Mouse (Mus musculus) right cerebral cortex, adult 18-20 months (tissue): ENCODE data around the gene a.
"Not testable (repeated sequence)": the region's sequence is repeated elsewhere in the genome, so short reads cannot be mapped to it uniquely, and the experiment has no call there.

Experiments used
- DNase-seq: peaks from one replicate; pipeline ENCODE4 v3.0.0; 2022; ENCODE audit warnings: mixed read lengths

Gene a

DNA sequence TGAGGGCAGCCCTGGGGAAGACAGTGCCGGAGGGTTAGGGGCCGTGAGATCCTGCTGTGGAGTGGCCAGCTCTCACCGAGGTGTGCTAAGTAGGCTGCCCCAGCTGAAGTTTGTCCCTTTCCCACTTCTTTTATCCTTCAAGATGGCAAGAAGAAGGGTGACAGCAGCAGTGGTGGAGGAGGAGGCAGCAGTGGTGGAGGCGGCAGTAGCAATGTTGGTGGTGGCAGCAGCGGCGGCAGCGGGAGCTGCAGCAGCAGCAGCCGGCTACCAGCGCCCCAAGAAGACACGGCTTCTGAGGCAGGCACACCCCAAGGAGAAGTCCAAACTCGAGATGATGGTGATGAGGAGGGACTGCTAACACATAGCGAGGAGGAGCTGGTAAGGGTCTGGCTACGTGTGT lies 72.5 kb downstream of the a start:
- peak; percentile 41 for DNase-seq

GRCm38 (mm10) chr2:154865696-154866095 lies 74.5 kb downstream of the a start:
- no peak for DNase-seq

DNA sequence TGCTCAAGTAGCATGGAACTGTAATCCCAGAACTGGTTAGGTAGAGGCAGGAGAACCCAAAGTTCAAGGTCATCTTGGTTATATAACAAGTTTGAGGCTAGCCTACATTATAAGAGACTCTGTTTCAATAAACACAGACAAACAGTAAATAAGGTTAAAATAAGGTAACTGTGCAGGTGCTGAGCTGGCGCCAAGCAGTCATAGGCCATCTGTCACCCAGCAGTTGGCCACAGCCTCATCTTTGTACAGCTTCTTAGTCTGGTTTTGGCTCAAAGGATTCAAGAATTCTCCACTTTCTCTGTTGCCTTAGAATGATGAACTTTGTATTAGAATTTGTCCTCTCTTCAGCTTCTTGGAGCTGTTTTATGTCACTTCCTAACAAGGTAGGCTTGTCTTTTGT lies 76.9 kb downstream of the a start:
- DNase-seq = no peak

DNA sequence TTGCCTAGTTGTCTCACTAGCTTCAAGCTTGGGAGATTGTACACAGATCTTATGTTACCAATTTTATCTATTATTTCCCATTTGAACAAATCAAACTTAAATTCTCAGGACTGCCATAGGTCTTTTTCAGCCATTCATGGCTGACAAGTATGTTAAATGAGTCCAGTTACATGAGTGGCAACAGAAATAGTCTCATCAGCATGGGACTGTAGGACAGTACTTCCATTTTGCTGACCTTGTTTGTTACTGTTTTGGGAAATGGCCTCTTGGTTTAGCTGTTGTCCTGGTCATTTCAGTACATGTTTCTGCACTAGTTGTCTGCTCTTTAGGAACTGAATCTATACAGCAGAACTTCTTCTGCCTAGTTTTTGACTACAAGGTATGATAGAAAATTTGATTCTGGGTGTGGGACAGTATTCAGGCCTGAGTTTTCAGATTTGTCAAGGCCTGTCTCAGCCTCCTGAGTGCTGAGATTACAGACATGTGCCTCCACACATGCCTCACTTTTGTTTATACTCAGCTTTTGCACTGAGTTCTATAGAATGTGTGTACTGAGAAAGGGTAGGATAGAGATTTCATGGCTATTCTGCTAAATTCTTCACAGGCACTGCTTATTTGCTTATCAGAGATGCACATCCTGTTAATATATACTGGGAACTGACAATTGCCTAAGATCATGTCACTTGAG lies 78.9 kb downstream of the a start:
- DNase-seq = no peak

- DNase-seq = no peak
Observed at GRCm38 (mm10) chr2:154876621-154877020, 85.4 kb downstream of the a start.

- DNase-seq = no peak
Observed at GRCm38 (mm10) chr2:154891585-154891984, 100.4 kb downstream of the a start.

- DNase-seq = peak; percentile 98
Observed at GRCm38 (mm10) chr2:154892201-154893044, 101.2 kb downstream of the a start, which contains the start of gene Eif2s2. Eif2s2 (minus strand) TSS chr2:154892935.

DNA sequence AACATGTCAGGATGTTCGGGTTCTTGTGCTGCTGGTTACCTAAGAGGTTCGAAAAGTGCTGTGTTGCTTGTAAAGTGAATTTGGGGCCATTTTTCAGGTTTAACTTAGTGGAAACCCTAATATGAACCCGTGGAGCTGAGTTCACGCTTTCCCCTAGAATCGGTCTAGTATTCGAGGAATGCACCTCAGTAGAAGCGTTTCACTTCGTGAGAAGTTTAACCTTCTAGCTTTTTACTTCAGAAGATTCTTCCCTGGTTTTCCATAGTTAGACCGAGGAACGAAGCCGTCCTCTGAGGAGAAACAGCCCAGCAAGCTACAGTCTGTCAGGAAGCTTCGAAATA lies 101.8 kb downstream of the a start:
- no peak for DNase-seq

GRCm38 (mm10) chr2:154893548-154893947 lies 102.3 kb downstream of the a start:
- DNase-seq = no peak

GRCm38 (mm10) chr2:154899004-154899403 lies 107.8 kb downstream of the a start:
- not testable (repeated sequence) for DNase-seq

DNA sequence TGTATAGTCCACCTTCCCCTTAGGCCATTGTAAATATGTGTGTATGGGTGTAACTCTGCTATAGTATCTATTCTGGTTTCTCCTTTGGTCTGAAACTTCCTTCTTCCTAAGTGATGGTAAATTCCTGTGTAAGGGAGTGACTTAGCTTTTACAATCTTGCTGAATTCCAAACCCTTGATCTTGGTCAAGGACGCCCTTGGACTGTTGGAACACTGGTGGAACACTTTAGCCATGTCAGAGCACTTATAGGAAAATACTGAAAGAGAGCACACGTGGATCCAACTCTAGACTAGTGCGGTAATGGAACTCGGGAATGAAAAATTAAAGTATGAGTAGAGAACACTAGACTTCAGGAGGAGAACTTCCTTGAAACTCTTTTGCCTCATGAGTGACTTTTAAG lies 108.2 kb downstream of the a start:
- not testable (repeated sequence) for DNase-seq

- no peak for DNase-seq
Observed at GRCm38 (mm10) chr2:154902111-154902510, 110.9 kb downstream of the a start.

- no peak for DNase-seq
Observed at GRCm38 (mm10) chr2:154905796-154906195, 114.6 kb downstream of the a start.

DNA sequence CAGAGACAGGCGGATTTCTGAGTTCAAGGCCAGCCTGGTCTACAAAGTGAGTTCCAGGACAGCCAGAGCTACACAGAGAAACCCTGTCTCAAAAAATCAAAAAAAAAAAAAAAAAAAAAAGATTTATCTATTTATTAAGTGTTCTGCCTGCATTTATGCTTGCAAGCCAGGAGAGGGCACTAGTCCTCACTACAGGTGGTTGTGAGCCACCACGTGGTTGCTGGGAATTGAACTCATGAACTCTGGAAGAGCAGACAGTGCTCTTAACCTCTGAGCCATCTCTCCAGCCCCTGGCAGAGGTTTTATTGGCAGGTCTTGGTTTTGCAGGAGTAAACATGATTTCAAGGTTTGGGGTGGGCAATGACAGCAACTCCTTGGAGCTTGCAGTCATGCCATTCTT lies 117.0 kb downstream of the a start:
- DNase-seq = not testable (repeated sequence)

- no peak for DNase-seq
Observed at GRCm38 (mm10) chr2:154909789-154910188, 118.6 kb downstream of the a start.

GRCm38 (mm10) chr2:154915922-154916541 lies 124.8 kb downstream of the a start:
- DNase-seq = no peak

DNA sequence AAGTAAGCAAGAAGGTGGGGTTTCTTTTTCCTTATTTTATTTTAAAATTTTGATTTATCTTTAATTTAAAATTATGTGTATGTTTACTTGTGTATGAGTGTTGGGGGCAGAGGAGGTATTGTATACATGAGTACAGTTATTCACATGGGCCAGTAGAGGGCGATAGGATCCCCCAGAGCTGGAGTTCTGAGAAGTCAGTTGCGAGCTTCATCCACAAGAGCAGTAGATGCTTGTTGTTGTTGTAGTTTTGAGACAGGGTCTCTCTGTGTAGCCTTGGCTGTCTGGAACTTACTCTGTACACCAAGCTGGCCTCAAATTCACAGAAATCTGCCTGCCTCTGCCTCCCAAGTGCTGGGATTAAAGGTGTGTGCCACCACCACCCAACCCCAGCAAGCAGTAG lies 125.3 kb downstream of the a start:
- no peak for DNase-seq

DNA sequence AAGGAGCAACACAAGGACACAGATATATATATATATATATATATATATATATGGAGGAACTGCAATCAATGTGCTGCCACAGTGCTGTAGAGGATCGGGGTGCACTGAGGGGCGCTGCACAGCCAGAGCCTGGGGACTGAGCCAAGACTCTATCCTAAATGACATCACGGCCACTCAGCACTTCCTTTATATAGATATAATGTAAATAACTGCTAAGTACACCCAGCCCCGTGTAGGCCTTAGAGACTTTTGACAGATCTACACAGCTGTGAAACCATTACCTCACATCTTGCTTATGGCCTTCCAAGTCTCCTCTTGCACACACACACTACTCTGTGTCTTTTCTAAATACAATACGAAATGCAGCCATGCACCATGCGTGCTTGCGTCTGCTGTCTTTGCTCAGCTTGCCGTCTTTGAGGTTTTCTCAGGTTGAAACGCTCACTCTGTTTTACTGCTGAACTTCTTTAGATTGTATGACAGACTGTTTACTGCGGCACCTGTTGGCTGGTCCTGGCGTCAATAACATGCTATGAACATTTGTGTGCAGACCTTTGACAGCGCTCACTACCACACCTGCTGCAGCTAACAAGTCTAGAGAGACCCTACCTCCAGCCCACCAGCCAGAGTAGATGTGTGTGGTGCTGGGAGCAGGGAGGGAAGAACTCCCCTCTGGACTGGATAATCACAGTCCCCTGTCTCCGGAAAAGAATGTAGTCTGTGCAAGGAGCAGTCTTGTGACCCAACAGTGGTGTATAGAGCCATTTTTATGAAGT lies 126.9 kb downstream of the a start:
- no peak for DNase-seq

DNA sequence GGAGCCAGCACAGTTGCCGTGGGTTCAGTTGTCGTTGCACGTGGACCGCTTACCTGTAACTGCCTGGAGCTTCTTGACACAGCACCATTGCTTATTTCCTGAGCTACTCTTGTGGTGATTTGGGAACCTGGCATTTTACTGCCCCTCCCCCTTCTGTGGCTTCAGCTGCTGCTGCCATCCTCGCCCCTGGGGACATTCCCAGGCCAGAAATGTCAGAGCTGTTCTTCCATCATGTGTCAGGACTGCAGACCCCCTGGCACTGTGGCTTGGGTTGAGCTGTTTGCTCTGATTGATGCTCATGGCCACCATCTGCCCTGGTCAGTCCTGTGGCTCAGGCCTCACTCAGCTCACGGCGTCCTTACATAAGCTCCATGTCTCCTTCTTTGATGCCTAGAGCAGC lies 129.7 kb downstream of the a start:
- DNase-seq = no peak

DNA sequence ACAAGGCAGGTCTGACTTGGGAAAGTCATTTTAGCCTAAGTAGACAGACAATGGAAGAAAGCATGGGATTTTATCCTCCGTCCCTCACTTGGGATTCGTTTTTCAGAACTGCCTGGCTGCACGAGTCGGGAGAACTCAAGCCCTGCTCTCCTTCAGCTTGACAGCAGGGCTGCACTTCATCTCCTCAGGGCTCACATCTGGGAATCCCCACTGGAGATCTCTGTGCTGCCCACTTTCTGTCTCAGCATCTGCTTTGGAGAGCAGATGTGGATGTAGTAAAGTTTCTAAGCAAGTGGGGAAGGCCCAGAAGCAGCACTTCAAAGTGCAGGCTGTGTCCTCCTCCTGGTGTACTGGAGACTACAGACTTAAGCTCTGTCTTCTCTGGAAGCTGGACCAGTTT lies 130.9 kb downstream of the a start:
- not testable (repeated sequence) for DNase-seq

- DNase-seq = no peak
Observed at GRCm38 (mm10) chr2:154925411-154926031, 134.3 kb downstream of the a start.

DNA sequence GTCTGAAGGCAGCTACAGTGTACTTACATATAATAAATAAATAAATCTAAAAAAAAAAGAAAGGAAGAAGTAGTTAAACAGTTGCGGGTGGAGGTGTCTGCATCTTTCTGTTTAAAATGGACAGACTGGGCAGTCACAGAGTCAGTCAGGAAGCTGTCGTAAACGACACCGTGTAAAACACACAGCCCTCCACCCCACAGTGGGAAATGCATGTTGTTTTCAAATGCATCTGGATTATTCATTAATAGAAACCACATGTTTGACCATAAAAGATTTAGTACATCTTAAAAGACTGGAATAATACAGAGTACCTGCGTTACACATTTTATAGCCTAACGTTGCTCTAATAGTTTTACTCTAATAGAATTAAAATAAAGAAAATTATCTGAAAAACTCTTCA lies 135.6 kb downstream of the a start:
- DNase-seq = no peak

DNA sequence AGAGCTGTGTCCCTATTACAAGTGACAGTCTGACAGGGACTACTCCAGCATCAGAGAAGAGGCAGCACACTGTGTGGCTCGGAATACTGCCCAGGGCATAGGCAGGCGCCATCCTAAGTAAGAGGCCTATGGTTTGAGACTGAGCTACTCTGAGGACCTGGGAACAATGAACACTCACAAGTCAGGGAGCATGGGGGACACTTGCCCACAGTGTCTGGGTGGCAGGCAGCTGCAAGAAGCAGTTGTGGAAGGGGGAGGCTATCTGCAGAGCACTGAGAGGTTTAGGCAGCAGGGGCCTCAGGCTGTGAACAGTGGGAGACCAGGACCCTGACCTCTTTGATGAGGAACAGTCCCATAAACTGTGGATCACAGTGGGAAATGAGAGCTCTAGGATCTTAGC lies 137.1 kb downstream of the a start:
- DNase-seq = no peak
